Mouse (Mus musculus): ENCODE results near the gene Dlg4.
"Not testable (repeated sequence)": the region's sequence is repeated elsewhere in the genome, so short reads cannot be mapped to it uniquely, and the experiment has no call there.

Gene Dlg4

DNA sequence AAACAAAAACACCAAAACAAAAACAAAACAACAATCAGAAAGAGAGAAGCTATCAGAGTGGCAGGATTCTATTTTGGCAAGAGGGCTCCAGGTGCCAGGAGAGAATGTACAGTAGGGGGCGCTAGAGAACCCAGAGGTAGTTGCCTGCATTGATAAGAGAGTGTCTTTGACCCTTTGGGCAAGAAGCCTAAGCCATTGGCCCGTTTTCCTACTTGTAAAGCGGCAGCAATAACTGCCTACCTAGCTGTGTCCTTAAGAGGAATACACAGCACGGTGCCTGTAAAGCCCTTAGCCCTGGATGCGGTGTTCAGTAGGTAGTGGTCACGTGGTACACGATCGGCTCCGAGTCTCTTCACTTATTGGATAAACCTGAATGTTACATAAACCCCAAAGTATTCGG, 33.1 kb downstream of the Dlg4 start:
- no peak for DNase-seq (ENCODE audit: low spot score)

DNA sequence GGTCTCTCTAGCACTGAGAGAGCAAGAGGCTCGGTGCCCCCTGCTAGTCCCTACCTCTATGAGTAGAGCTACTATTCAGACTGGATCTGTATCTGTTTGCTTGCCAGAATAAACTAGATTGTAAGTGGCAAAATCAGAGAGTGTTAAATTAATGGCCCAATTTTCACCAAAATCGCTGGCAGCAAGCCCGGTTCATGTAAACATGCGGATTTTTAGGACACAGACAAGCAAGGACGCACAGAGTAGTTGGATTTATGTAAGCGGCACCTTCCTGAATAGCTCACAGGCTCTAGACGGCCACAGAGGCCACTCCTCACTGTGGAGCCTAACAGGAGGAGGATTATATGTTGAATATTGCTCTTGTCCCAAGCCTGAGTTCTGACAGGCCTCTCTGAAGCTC, 36.4 kb downstream of the Dlg4 start:
- DNase-seq (ENCODE audit: low spot score): no peak

GRCm38 (mm10) chr11:70053898-70054570, 37.3 kb downstream of the Dlg4 start, which contains the start of gene Asgr1:
Gene Asgr1 (plus strand): TSS chr11:70054085.
- DNase-seq (ENCODE audit: low spot score): no peak

DNA sequence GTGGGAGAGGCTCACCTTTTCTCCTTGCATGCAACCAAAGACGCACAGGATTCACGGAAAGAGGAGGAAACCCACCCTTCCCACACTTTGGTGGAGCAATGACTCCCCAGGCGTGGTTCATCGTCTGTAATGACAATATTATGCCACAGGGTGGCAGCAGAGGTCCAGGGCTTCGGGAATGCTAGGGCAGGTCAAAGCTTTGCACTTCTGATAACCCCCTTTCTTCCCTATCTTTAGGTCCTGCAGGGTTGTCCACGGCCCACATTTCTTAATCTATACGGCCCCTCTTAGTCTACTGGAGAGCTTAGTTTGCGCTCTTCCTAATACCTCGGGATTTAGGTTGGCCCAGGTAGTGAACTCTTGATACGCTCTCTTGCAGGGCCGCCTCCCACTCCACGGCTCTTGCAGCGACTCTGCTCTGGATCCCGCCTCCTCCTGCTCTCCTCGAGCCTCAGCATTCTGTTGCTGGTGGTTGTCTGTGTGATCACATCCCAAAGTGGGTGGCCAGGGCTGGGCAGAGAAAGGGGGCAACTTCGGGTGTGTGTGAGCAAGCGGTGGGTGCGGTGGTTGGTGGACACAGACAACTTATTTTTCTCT, 39.0 kb downstream of the Dlg4 start:
- DNase-seq (ENCODE audit: low spot score): peak; percentile 76

DNA sequence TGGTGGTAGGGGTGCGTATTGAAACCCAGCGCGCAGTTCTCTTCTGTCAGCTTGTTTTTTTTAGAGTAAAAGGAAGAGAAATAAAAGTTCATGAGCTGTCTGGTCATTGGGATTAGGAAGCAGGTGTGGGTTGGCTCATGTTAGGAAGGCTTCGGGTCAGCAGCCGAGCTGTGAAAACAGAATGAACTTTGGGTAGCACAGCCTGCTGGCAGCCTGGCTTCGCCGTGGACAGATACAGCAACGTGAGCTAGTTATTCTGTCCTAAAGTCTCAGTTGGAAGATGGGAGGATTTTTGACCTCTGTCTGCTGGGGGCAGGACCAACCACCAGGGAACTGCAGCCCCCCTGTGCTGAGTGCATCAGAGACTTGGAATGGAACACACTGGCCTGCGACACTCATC, 41.1 kb downstream of the Dlg4 start:
- DNase-seq (ENCODE audit: low spot score): no peak

DNA sequence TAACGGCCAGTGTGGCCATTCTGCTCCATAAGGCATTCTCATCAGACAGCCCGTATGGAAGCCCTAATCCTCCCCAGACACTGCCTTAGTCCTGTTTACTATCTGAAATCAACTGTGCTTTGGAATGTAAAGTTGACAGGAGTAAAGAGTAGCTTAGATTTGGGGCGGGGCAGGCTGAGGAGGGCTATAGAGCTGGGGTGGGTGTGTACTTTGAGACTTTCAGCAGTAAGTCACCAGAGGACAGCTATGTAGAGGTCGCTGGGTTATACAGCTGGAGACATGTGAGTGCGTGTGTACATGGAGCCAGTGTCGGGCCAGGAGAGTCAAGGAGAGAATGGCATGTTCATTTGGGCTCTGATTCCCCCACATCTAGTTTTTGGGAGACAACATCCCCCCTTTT, 43.2 kb downstream of the Dlg4 start:
- DNase-seq (ENCODE audit: low spot score): no peak

DNA sequence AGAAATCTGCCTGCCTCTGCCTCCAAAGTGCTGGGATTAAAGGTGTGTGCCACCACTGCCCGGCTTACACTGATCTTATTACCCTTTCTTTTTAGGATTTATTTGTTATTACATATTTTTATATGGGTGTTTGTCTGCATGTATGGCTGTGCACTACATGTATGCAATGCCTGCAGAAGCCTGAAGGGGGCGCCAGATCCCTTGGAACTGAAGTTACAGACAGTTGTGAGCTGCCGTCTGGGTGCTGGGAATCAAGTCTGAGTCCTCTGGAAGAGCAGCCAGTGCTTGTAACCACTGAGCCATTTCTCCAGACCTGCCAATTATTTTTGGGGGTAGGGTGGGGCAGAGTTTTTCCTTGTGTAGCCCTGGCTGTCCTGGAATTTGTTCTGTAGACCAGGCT, 46.3 kb downstream of the Dlg4 start:
- no peak for DNase-seq (ENCODE audit: low spot score)

- no peak for DNase-seq (ENCODE audit: low spot score)
Measured at GRCm38 (mm10) chr11:70066701-70067100, 50.0 kb downstream of the Dlg4 start.

DNA sequence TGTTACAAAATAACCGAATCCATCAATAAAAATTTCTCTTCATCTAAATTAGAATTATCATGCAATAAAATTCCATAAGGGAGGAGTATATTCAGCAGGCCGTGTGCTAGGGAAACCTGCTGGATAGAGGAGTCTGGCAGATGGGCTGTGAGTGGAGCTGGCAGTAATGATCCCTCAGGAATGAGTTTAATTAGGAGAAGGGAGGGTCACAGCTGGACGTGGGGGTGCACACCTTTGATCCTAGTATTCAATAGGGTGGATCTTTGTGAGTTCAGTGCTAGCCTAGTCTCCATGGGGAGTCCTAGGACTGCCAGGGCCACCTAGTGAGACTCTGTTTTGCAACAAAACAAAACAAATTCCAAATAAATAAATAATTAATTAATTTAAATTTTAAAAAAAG, 51.5 kb downstream of the Dlg4 start:
- DNase-seq (ENCODE audit: low spot score): peak; percentile 15

DNA sequence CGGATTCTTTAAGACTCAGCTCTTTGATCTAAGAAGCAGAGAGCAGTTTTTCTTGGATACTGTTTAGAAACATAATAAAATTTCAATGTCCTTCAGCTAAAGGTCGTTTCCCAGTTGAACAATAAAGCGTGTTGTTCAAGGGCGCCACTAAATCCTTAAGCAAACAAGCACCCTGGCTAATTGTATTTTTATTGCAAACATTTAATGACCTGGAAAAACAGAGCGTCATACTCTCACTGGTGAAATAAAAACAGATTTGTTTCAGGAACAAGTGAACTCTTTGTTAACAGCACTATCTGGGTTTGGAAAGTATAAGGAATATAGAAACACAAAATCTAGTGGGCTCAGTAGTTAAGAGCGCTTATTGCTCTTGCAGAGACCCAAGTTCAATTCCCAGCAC, 53.3 kb downstream of the Dlg4 start:
- no peak for DNase-seq (ENCODE audit: low spot score)

GRCm38 (mm10) chr11:70070603-70071002, 53.9 kb downstream of the Dlg4 start:
- DNase-seq (ENCODE audit: low spot score): not testable (repeated sequence)

DNA sequence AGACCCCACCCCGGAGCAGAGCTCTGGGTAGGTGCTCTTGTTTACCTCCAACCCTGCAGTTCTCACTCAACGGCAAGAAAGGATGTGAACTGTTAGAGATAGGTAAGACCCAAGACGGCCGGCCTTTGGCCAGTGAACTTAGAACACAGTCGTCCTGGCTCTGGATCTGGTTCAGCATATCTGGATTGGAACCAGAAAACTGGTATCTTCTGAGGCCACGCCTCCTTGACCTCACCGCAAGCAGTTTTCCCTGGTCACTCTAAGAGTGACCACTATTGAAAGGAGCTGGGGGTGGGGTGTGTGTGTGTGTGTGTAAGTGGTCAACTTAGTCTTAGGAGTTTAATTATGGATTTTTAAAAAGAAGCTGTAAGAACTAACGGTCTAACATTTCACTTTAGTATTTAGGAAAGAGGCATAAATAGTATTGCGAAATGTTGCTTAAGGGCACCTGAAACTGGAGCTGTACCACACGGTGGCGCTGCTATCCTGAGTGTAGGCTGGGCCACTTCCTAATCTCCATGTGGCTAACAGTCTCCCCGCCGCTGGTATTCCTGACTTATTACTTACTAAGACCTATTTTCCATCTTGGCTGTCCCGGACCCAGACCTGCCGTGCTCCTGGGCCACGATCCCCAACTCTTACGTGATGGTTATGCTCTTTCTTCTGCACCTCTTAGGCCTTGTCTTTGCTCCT, 57.8 kb downstream of the Dlg4 start:
- DNase-seq (ENCODE audit: low spot score): peak; percentile 84

- no peak for DNase-seq (ENCODE audit: low spot score)
Measured at GRCm38 (mm10) chr11:70075581-70075980, 58.8 kb downstream of the Dlg4 start.

DNA sequence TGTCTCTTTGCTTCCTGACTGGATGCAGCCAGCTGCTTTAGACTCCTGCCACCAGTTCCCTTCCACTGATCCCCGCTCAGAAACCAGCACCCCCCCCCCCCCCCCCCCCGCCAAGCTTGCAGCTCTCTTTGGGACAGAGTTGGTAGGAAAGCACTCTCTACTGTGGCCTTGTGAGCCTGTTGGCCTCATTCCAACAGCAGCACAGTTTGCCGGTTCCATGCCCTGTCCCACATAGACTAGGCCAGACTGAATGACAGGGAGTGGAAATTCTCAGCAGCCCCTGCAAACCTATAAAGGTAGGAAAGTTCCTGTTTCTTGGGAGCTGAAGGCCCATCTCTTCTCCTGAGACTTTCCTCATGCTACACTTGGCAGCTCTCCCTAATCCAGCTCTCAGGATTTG, 60.7 kb downstream of the Dlg4 start:
- no peak for DNase-seq (ENCODE audit: low spot score)

GRCm38 (mm10) chr11:70079175-70079574, 62.4 kb downstream of the Dlg4 start:
- DNase-seq (ENCODE audit: low spot score): no peak

DNA sequence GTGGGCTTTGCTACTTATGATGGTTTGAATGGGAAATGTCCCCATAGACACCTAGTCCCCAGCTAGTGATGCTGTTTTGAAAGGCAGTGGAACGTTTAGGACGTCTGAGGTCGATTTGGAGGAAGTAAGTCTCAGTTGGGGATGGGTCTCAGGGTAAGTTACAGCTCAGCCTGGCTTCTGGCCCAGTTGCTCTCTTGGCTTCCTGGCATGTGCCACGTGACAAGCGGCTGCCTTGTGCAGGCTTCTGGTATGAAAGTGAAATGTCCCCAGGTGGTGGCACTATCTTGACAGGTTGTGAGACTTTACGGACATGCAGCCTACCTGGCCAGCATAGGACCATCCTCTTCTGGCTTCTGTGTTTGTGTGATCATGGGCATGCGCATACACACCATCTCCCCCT, 63.2 kb downstream of the Dlg4 start:
- no peak for DNase-seq (ENCODE audit: low spot score)

DNA sequence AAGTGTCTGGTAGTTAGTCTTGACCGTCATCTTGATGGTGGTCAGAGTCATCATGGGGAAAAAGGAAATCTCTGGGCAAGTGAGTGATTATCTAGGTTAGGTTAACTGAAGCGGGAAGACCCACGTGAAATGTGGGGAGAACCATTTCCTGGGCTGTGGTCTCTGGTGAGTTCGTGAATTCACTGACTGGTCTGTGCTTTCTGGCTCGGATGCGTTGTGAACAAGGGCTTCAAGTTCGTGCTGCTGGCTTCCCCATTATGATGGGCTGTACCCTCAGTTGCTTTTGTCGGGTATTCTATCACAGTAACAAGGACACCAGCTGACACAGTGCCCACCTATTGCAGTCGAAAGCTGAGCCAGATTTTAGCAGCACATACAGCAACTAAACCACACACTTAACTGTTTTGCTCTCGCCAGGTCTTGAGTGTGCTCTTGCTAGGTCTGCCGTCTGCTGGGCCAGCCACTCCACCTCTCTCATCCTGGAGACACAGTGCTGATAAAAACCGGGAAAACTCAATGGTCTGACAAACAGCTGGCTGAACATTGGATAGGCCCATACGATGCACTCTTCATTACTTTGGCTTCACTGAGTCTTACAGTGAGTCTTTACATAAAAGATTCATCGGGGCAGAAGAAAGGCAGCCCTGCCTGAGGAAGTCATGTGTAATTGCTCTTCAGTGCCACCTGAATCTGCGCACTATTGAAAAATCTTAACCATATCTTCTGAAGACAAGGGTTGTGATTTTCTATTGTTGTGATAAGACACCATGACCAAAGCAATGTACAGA, 64.3 kb downstream of the Dlg4 start:
- DNase-seq (ENCODE audit: low spot score): no peak

GRCm38 (mm10) chr11:70084563-70084962, 67.8 kb downstream of the Dlg4 start:
- peak; percentile 14 for DNase-seq (ENCODE audit: low spot score)

- DNase-seq (ENCODE audit: low spot score): peak; percentile 48
Measured at GRCm38 (mm10) chr11:70091986-70092783, 75.4 kb downstream of the Dlg4 start, which contains the start of gene Asgr2. Gene Asgr2 (plus strand): TSS chr11:70092644.
